ENCODE assay signal across 8 mouse cellular contexts in the genomic region with DNA sequence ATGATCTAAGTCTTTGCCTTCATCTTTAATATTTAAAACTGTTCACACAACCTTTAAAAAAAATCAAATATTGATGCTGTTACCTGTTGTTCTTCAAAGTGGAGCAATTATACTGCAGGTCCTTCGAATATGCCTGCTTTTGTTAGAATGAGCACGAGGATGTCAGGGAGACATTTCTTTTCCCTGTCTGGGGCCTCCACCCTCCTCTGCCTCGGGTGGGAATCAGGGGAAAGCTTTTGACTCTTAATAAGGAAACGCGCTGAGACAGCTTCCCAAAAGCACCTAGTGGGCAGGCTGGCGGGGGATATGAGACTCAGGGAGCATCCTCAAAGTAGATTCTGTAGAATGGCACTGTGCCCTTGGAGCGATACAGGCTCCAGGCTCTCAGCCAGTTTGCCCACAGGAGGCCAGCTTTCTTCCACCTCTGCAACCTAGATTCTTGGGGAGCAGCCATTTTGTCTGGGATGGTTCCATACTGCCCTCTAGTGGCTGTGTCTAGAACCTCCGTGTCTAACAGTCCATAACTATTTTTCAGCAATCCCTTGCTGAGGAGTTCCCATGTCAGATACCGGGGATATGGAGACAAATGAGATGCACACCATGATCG.
A peak's percentile ranks its signal among the peaks of the same experiment; 100 is the strongest.
DNase-seq lines count a peak whose midpoint lies in the region; ATAC-seq and TF ChIP-seq lines count a peak whose summit lies in the region.
"Had no signal": no experiment of that assay in that cellular context is flagged by ENCODE, and none has a peak within 500 bp of the region (broad histone marks: within the 10 kb centered on the region; RNA-seq: fewer than 3 reads in every experiment).

No protein-coding gene starts in this region.

- peak; percentile 57 to 90 for DNase-seq in adrenal gland, adult (ENCODE audit: inconsistent age in 2 of 2, low spot score in 1 of 2)
- peak; percentile 100 for DNase-seq in cerebellum, adult 9-10 months
- DNase-seq in frontal cortex, adult 2 months (ENCODE audit: extremely low spot score in 1 of 2, low spot score in 1 of 2): peak; percentile 80 to 93
- DNase-seq in left cerebral cortex, adult 18-20 months (ENCODE audit: low spot score in 2 of 2): peak; percentile 84 to 86
- DNase-seq in midbrain, embryonic 10.5 days (ENCODE audit: low spot score): peak; percentile 66

- no peaks in the 10 kb centered on the region for H3K27me3 ChIP-seq in hindbrain, embryonic 15.5 days
- no peaks in the 10 kb centered on the region for H3K27me3 ChIP-seq in midbrain, embryonic 10.5 days (ENCODE audit: low read depth, poor library complexity, severe bottlenecking)
- H3K27me3 ChIP-seq in small intestine, adult 2 months (ENCODE audit: control insufficient read depth, insufficient read depth, low read length): no peaks in the 10 kb centered on the region

- 0 out of 2 replicates have a peak overlapping the region, but pooled peaks have one; percentile 6 for H3K27ac ChIP-seq in hindbrain, embryonic 15.5 days (replicated peaks)
- H3K27ac ChIP-seq in midbrain, embryonic 10.5 days (replicated peaks): 0 out of 2 replicates have a peak overlapping the region, but pooled peaks have one; percentile 38
- H3K27ac ChIP-seq in small intestine, adult 2 months (ENCODE audit: insufficient read depth, low read depth, low read length): no peak overlapping the region
- H3K27ac ChIP-seq: macrophage had no signal

- TF ChIP-seq CTCF in small intestine, adult 2 months (IDR thresholded peaks at IDR 0.05; ENCODE audit: extremely low read depth, insufficient read length, insufficient replicate concordance, low read depth, low read length): peak; percentile 64; the same call in 1 of the 2 replicates

- H3K4me2 ChIP-seq in hindbrain, embryonic 15.5 days: peak overlapping the region; percentile 26

- no peak overlapping the region for H3K4me3 ChIP-seq in hindbrain, embryonic 15.5 days
- no peak overlapping the region for H3K4me3 ChIP-seq in midbrain, embryonic 10.5 days
- H3K4me3 ChIP-seq in small intestine, adult 2 months (ENCODE audit: low read depth, low read length): no peak overlapping the region

- peaks cover 15% of the 10 kb centered on the region for H3K4me1 ChIP-seq in hindbrain, embryonic 15.5 days (replicated peaks)
- 0 out of 2 replicates have a peak, but pooled peaks cover 2% of the 10 kb centered on the region for H3K4me1 ChIP-seq in midbrain, embryonic 10.5 days
- no peaks in the 10 kb centered on the region for H3K4me1 ChIP-seq in small intestine, adult 2 months (ENCODE audit: control insufficient read depth, insufficient read depth, insufficient read length, low read length)

- no peaks in the 10 kb centered on the region for H3K36me3 ChIP-seq in hindbrain, embryonic 15.5 days
- no peaks in the 10 kb centered on the region for H3K36me3 ChIP-seq in midbrain, embryonic 10.5 days
- H3K36me3 ChIP-seq in small intestine, adult 2 months (ENCODE audit: control insufficient read depth, insufficient read depth, low read length): no peaks in the 10 kb centered on the region

- no peaks in the 10 kb centered on the region for H3K9me3 ChIP-seq in hindbrain, embryonic 15.5 days
- H3K9me3 ChIP-seq in midbrain, embryonic 10.5 days (replicated peaks): no peaks in the 10 kb centered on the region

- H3K9ac ChIP-seq in hindbrain, embryonic 15.5 days: no peak overlapping the region

- TF ChIP-seq POLR2A in small intestine, adult 2 months (IDR thresholded peaks at IDR 0.05; ENCODE audit: low read depth, low read length): no peak

- WGBS in hindbrain, embryonic 15.5 days: 17% methylated on average over 10 of the region's 10 CpGs
- 43% methylated on average over 10 of the region's 10 CpGs for WGBS in midbrain, embryonic 10.5 days
- 41% methylated on average over 10 of the region's 10 CpGs for WGBS in small intestine, adult 2 months

- peak; percentile 79; the same call in 1 of the 2 replicates for ATAC-seq in hindbrain, embryonic 15.5 days (ENCODE audit: low FRiP score, low read depth)
